Mouse (Mus musculus) lung, postnatal 0 days (tissue): ENCODE results near the gene Rps6kb2.

Experiments used
- CTCF ChIP-seq: IDR thresholded peaks from 2 replicates; pipeline ENCODE4 v1.5.1; 2016; ENCODE audit warnings: antibody characterized with exemption, mild to moderate bottlenecking
- EP300 ChIP-seq: IDR thresholded peaks from 2 replicates; pipeline ENCODE4 v1.6.1; 2016; ENCODE audit warnings: antibody characterized with exemption, mild to moderate bottlenecking, control low read depth

- TF ChIP-seq CTCF: no peak
- TF ChIP-seq EP300: no peak
Measured at GRCm38 (mm10) chr19:4119716-4120487, 43.3 kb downstream of the Rps6kb2 start.
